Mouse (Mus musculus): ENCODE data around the gene Adcy7.

- TF ChIP-seq GATA1 (IDR thresholded peaks at IDR 0.05; ENCODE audit: borderline replicate concordance, low read length) (no peak), CTCF (IDR thresholded peaks at IDR 0.05; ENCODE audit: low read depth, low read length) (no peak), TAL1 (conservative IDR thresholded peaks at IDR 0.05; ENCODE audit: low read depth, low read length) (no peak)
Measured at GRCm38 (mm10) chr8:88294977-88295376, 22.8 kb downstream of the Adcy7 start.
